Mouse (Mus musculus): ENCODE results near the gene Olfr1256. TPM values are rescaled to one million over a fixed set of nuclear protein-coding genes. Genes with fewer than 3 reads are reported as not detected.

Gene Olfr1256
- polyA plus RNA-seq (2015; fragmentation: Nextera tagmentation; extraction: Ambion mirVana) = 0.03 and 0.13 TPM in 2 replicates

- no peak within 1 kb of the TSS for H3K4me2 ChIP-seq (replicated peaks)
- H3K36me3 ChIP-seq = no peaks in the 10 kb centered on the region
- WGBS = 64% methylated on average over 2 of the region's 2 CpGs
- no peak for ATAC-seq
- H3K9me3 ChIP-seq = no peaks in the 10 kb centered on the region
- H3K9ac ChIP-seq (replicated peaks) = no peak within 1 kb of the TSS
- H3K4me1 ChIP-seq (replicated peaks) = no peaks in the 10 kb centered on the region
- H3K27me3 ChIP-seq = no peaks in the 10 kb centered on the region
- no peak within 1 kb of the TSS for H3K27ac ChIP-seq
- no peak within 1 kb of the TSS for H3K4me3 ChIP-seq (replicated peaks)
Observed at GRCm38 (mm10) chr2:89841455-89841854, at the start of gene Olfr1256. Gene Olfr1256 (minus strand): TSS chr2:89841555.

- 96% methylated on average over 1 of the region's 1 CpGs for WGBS
- no peaks in the 10 kb centered on the region for H3K4me1 ChIP-seq (replicated peaks)
- no peak within 1 kb of the TSS for H3K27ac ChIP-seq
- H3K9me3 ChIP-seq = no peaks in the 10 kb centered on the region
- H3K36me3 ChIP-seq = no peaks in the 10 kb centered on the region
- H3K4me2 ChIP-seq (replicated peaks) = no peak within 1 kb of the TSS
- no peak within 1 kb of the TSS for H3K4me3 ChIP-seq (replicated peaks)
- H3K27me3 ChIP-seq = no peaks in the 10 kb centered on the region
- no peak within 1 kb of the TSS for H3K9ac ChIP-seq (replicated peaks)
- ATAC-seq = no peak
Observed at GRCm38 (mm10) chr2:89878137-89878536, 36.8 kb upstream of the Olfr1256 start, which contains the start of gene Olfr1257. Gene Olfr1257 (plus strand): TSS chr2:89878437.

GRCm38 (mm10) chr2:89849230-89849629 lies 7.9 kb upstream of the Olfr1256 start:
- Histone ChIP-seq H3K36me3 (no peaks in the 10 kb centered on the region), H3K4me3 (replicated peaks) (no peak overlapping the region), H3K27ac (no peak overlapping the region), H3K9me3 (no peaks in the 10 kb centered on the region), H3K9ac (replicated peaks) (no peak overlapping the region), H3K4me1 (replicated peaks) (no peaks in the 10 kb centered on the region), H3K27me3 (no peaks in the 10 kb centered on the region), H3K4me2 (replicated peaks) (no peak overlapping the region)
- WGBS = 94% methylated on average over 1 of the region's 1 CpGs
- no peak for ATAC-seq

GRCm38 (mm10) chr2:89848105-89848504 lies 6.8 kb upstream of the Olfr1256 start, which contains the start of gene Olfr48:
Gene Olfr48 (minus strand): TSS chr2:89848205.
- 86% methylated on average over 5 of the region's 5 CpGs for WGBS
- H3K36me3 ChIP-seq = no peaks in the 10 kb centered on the region
- no peaks in the 10 kb centered on the region for H3K9me3 ChIP-seq
- no peak within 1 kb of the TSS for H3K4me3 ChIP-seq (replicated peaks)
- no peaks in the 10 kb centered on the region for H3K4me1 ChIP-seq (replicated peaks)
- ATAC-seq = no peak
- no peak within 1 kb of the TSS for H3K9ac ChIP-seq (replicated peaks)
- no peak within 1 kb of the TSS for H3K27ac ChIP-seq
- no peak within 1 kb of the TSS for H3K4me2 ChIP-seq (replicated peaks)
- H3K27me3 ChIP-seq = no peaks in the 10 kb centered on the region

GRCm38 (mm10) chr2:89820216-89820615 lies 21.1 kb downstream of the Olfr1256 start:
- ATAC-seq = no peak
- Histone ChIP-seq H3K9ac (replicated peaks) (no peak overlapping the region), H3K9me3 (no peaks in the 10 kb centered on the region), H3K4me1 (replicated peaks) (no peaks in the 10 kb centered on the region), H3K36me3 (no peaks in the 10 kb centered on the region), H3K27ac (no peak overlapping the region), H3K27me3 (no peaks in the 10 kb centered on the region), H3K4me3 (replicated peaks) (no peak overlapping the region), H3K4me2 (replicated peaks) (no peak overlapping the region)
- 80% methylated on average over 1 of the region's 1 CpGs for WGBS

- Histone ChIP-seq H3K36me3 (no peaks in the 10 kb centered on the region), H3K4me2 (replicated peaks) (no peak within 1 kb of the TSS), H3K27ac (no peak within 1 kb of the TSS), H3K4me3 (replicated peaks) (no peak within 1 kb of the TSS), H3K4me1 (replicated peaks) (no peaks in the 10 kb centered on the region), H3K9ac (replicated peaks) (no peak within 1 kb of the TSS), H3K9me3 (no peaks in the 10 kb centered on the region), H3K27me3 (no peaks in the 10 kb centered on the region)
- 82% methylated on average over 3 of the region's 3 CpGs for WGBS
- ATAC-seq = no peak
Observed at GRCm38 (mm10) chr2:89811751-89812150, 29.6 kb downstream of the Olfr1256 start, which contains the start of gene Olfr1255. Gene Olfr1255 (plus strand): TSS chr2:89812051.

- Histone ChIP-seq H3K9ac (replicated peaks) (no peak overlapping the region), H3K4me1 (replicated peaks) (no peaks in the 10 kb centered on the region), H3K27ac (no peak overlapping the region), H3K27me3 (no peaks in the 10 kb centered on the region), H3K36me3 (no peaks in the 10 kb centered on the region), H3K9me3 (no peaks in the 10 kb centered on the region), H3K4me2 (replicated peaks) (no peak overlapping the region), H3K4me3 (replicated peaks) (no peak overlapping the region)
- 86% methylated on average over 2 of the region's 2 CpGs for WGBS
- no peak for ATAC-seq
Observed at GRCm38 (mm10) chr2:89810751-89811150, 30.6 kb downstream of the Olfr1256 start.

- H3K4me2 ChIP-seq (replicated peaks) = no peak overlapping the region
- no peaks in the 10 kb centered on the region for H3K27me3 ChIP-seq
- 95% methylated on average over 3 of the region's 3 CpGs for WGBS
- H3K27ac ChIP-seq = no peak overlapping the region
- no peak overlapping the region for H3K4me3 ChIP-seq (replicated peaks)
- no peaks in the 10 kb centered on the region for H3K36me3 ChIP-seq
- H3K9ac ChIP-seq (replicated peaks) = no peak overlapping the region
- no peaks in the 10 kb centered on the region for H3K9me3 ChIP-seq
- no peak for ATAC-seq
- no peaks in the 10 kb centered on the region for H3K4me1 ChIP-seq (replicated peaks)
Observed at GRCm38 (mm10) chr2:89799583-89799982, 41.8 kb downstream of the Olfr1256 start.

GRCm38 (mm10) chr2:89793519-89793918 lies 47.8 kb downstream of the Olfr1256 start, which contains the start of gene Olfr1254:
Gene Olfr1254 (minus strand): TSS chr2:89793619.
- no peak within 1 kb of the TSS for H3K4me2 ChIP-seq (replicated peaks)
- no peaks in the 10 kb centered on the region for H3K36me3 ChIP-seq
- H3K4me3 ChIP-seq (replicated peaks) = no peak within 1 kb of the TSS
- H3K9me3 ChIP-seq = no peaks in the 10 kb centered on the region
- no peak within 1 kb of the TSS for H3K27ac ChIP-seq
- H3K4me1 ChIP-seq (replicated peaks) = no peaks in the 10 kb centered on the region
- H3K9ac ChIP-seq (replicated peaks) = no peak within 1 kb of the TSS
- ATAC-seq = no peak
- no peaks in the 10 kb centered on the region for H3K27me3 ChIP-seq

Other genes starting within 250 kb of the Olfr1256 start
- gene Olfr1246, start 248.4 kb downstream of the Olfr1256 start, polyA plus RNA-seq (2015; fragmentation: Nextera tagmentation; extraction: Ambion mirVana) = not detected in 2 replicates
- gene Olfr1247, start 227.4 kb downstream of the Olfr1256 start, polyA plus RNA-seq (2015; fragmentation: Nextera tagmentation; extraction: Ambion mirVana) = not detected in 2 replicates
- not detected in 2 replicates for gene Olfr1248, start 223.3 kb downstream of the Olfr1256 start, polyA plus RNA-seq (2015; fragmentation: Nextera tagmentation; extraction: Ambion mirVana)
- not detected in 2 replicates for gene Olfr1249, start 206.6 kb downstream of the Olfr1256 start, polyA plus RNA-seq (2015; fragmentation: Nextera tagmentation; extraction: Ambion mirVana)
- gene Olfr1250, start 180.1 kb downstream of the Olfr1256 start, polyA plus RNA-seq (2015; fragmentation: Nextera tagmentation; extraction: Ambion mirVana) = not detected in 2 replicates
- gene Olfr1251, start 169.6 kb downstream of the Olfr1256 start, polyA plus RNA-seq (2015; fragmentation: Nextera tagmentation; extraction: Ambion mirVana) = not detected in 2 replicates
- not detected in 2 replicates for gene Olfr1252, start 116.5 kb downstream of the Olfr1256 start, polyA plus RNA-seq (2015; fragmentation: Nextera tagmentation; extraction: Ambion mirVana)
- gene Olfr1253, start 84.5 kb downstream of the Olfr1256 start, polyA plus RNA-seq (2015; fragmentation: Nextera tagmentation; extraction: Ambion mirVana) = not detected in 2 replicates
- not detected in 2 replicates for gene Olfr1254, start 47.9 kb downstream of the Olfr1256 start, polyA plus RNA-seq (2015; fragmentation: Nextera tagmentation; extraction: Ambion mirVana)
- not detected in 2 replicates for gene Olfr1255, start 29.5 kb downstream of the Olfr1256 start, polyA plus RNA-seq (2015; fragmentation: Nextera tagmentation; extraction: Ambion mirVana)
- gene Olfr48, start 6.7 kb upstream of the Olfr1256 start, polyA plus RNA-seq (2015; fragmentation: Nextera tagmentation; extraction: Ambion mirVana) = not detected in 2 replicates
- not detected in 2 replicates for gene Olfr1257, start 36.9 kb upstream of the Olfr1256 start, polyA plus RNA-seq (2015; fragmentation: Nextera tagmentation; extraction: Ambion mirVana)
- not detected in 2 replicates for gene Olfr1258, start 85.8 kb upstream of the Olfr1256 start, polyA plus RNA-seq (2015; fragmentation: Nextera tagmentation; extraction: Ambion mirVana)
- not detected in 2 replicates for gene Olfr1259, start 107.1 kb upstream of the Olfr1256 start, polyA plus RNA-seq (2015; fragmentation: Nextera tagmentation; extraction: Ambion mirVana)
- not detected in 2 replicates for gene Olfr1260, start 132.8 kb upstream of the Olfr1256 start, polyA plus RNA-seq (2015; fragmentation: Nextera tagmentation; extraction: Ambion mirVana)
- gene Olfr1261, start 149.7 kb upstream of the Olfr1256 start, polyA plus RNA-seq (2015; fragmentation: Nextera tagmentation; extraction: Ambion mirVana) = not detected in 2 replicates
- gene Olfr1262, start 158.6 kb upstream of the Olfr1256 start, polyA plus RNA-seq (2015; fragmentation: Nextera tagmentation; extraction: Ambion mirVana) = not detected in 2 replicates
- not detected in 2 replicates for gene Olfr1263, start 170.6 kb upstream of the Olfr1256 start, polyA plus RNA-seq (2015; fragmentation: Nextera tagmentation; extraction: Ambion mirVana)
- not detected in 2 replicates for gene Olfr1264, start 184.0 kb upstream of the Olfr1256 start, polyA plus RNA-seq (2015; fragmentation: Nextera tagmentation; extraction: Ambion mirVana)
- not detected in 2 replicates for gene Olfr1265, start 193.8 kb upstream of the Olfr1256 start, polyA plus RNA-seq (2015; fragmentation: Nextera tagmentation; extraction: Ambion mirVana)
- gene Olfr140, start 222.0 kb upstream of the Olfr1256 start, polyA plus RNA-seq (2015; fragmentation: Nextera tagmentation; extraction: Ambion mirVana) = not detected in 2 replicates

Measured in midbrain, embryonic 13.5 days (tissue).